Mouse (Mus musculus) adrenal gland, postnatal 10 days (tissue): ENCODE results near the gene P2ry14. TPM values are rescaled to one million over a fixed set of nuclear protein-coding genes. Genes with fewer than 3 reads are reported as not detected.
"Not testable (repeated sequence)": the region's sequence is repeated elsewhere in the genome, so short reads cannot be mapped to it uniquely, and the experiment has no call there.

ENCODE experiments used
- DNase-seq: peaks from one replicate; pipeline ENCODE4 v3.0.0; 2021; ENCODE audit warnings: mixed read lengths
- total RNA-seq, 2 experiments: library from RNA; stranded (reverse); gene quantifications; 2 replicates each; pipeline ENCODE4 v1.2.3; 2021

The P2ry14 gene
- total RNA-seq, 2 experiments from 2014 or later = 10.7 to 11.4 TPM

- DNase-seq = no peak
Observed at GRCm38 (mm10) chr3:59107439-59107838, 46.0 kb downstream of the P2ry14 start.

- no peak for DNase-seq
Observed at GRCm38 (mm10) chr3:59104462-59104861, 49.0 kb downstream of the P2ry14 start.

- DNase-seq = no peak
Observed at GRCm38 (mm10) chr3:59102146-59102545, 51.3 kb downstream of the P2ry14 start.

GRCm38 (mm10) chr3:59101218-59101986, 52.0 kb downstream of the P2ry14 start, which contains the start of gene Gpr171:
TSS of gene Gpr171 (minus strand) at chr3:59101821.
- no peak for DNase-seq

GRCm38 (mm10) chr3:59098540-59098939, 54.9 kb downstream of the P2ry14 start:
- no peak for DNase-seq

GRCm38 (mm10) chr3:59097421-59097820, 56.0 kb downstream of the P2ry14 start:
- peak; percentile 14 for DNase-seq

- no peak for DNase-seq
Observed at GRCm38 (mm10) chr3:59092702-59093101, 60.7 kb downstream of the P2ry14 start.

GRCm38 (mm10) chr3:59080919-59081318, 72.5 kb downstream of the P2ry14 start:
- peak; percentile 10 for DNase-seq

- DNase-seq = no peak
Observed at GRCm38 (mm10) chr3:59080293-59080916, 73.0 kb downstream of the P2ry14 start.

GRCm38 (mm10) chr3:59079327-59079726, 74.1 kb downstream of the P2ry14 start:
- peak; percentile 58 for DNase-seq

GRCm38 (mm10) chr3:59078585-59078984, 74.8 kb downstream of the P2ry14 start:
- DNase-seq = peak; percentile 14

GRCm38 (mm10) chr3:59077278-59077677, 76.1 kb downstream of the P2ry14 start:
- peak; percentile 9 for DNase-seq

GRCm38 (mm10) chr3:59069071-59069470, 84.3 kb downstream of the P2ry14 start:
- DNase-seq = not testable (repeated sequence)

- DNase-seq = peak; percentile 20
Observed at GRCm38 (mm10) chr3:59066558-59067294, 86.7 kb downstream of the P2ry14 start.

GRCm38 (mm10) chr3:59065937-59066336, 87.5 kb downstream of the P2ry14 start:
- DNase-seq = no peak

Other genes starting within 250 kb of the P2ry14 start
- gene Med12l, start 147.8 kb downstream of the P2ry14 start, total RNA-seq = 10 to 100 TPM; 11.2 to 14.4 TPM
- under 1 TPM; 0.76 to 0.87 TPM for gene Gpr171, start 51.8 kb downstream of the P2ry14 start, total RNA-seq
- not detected for gene Gpr87, start 41.5 kb upstream of the P2ry14 start, total RNA-seq
- 1 to 10 TPM; 1.7 TPM for gene P2ry13, start 57.3 kb upstream of the P2ry14 start, total RNA-seq
- gene P2ry12, start 109.3 kb upstream of the P2ry14 start, total RNA-seq = 1 to 10 TPM; 3.3 to 3.5 TPM
- gene Igsf10, start 190.8 kb upstream of the P2ry14 start, total RNA-seq = 1 to 10 TPM; 9.0 to 9.2 TPM